22 mouse cellular contexts compared by ENCODE assay signal in the genomic region with DNA sequence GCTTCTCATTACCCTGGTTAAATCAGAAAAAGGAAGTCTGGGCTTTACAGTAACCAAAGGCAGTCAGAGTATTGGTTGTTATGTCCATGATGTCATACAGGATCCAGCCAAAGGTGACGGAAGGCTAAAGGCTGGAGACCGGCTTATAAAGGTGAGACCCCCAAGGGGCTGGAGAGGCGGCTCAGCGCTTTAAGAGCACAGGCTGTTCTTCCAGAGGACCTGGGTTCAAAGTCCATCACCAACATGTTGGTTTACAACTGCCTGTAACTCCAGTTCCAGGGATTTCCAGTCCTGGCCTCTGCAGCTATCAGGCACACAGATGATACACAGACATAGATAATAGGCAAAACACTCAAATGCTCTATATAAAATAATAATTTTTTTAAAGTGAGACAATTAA.
A peak's percentile ranks its signal among the peaks of the same experiment; 100 is the strongest.
DNase-seq lines count a peak whose midpoint lies in the region; ATAC-seq and TF ChIP-seq lines count a peak whose summit lies in the region.
"Had no signal": no experiment of that assay in that cellular context is flagged by ENCODE, and none has a peak within 500 bp of the region (broad histone marks: within the 10 kb centered on the region; RNA-seq: fewer than 3 reads in every experiment).

No protein-coding gene starts in this region.

- H3K4me1 ChIP-seq in kidney, embryonic 14.5 days (ENCODE audit: control insufficient read depth, insufficient read depth, low read length) = no peaks in the 10 kb centered on the region
- no peaks in the 10 kb centered on the region for H3K4me1 ChIP-seq in kidney, embryonic 16.5 days (ENCODE audit: insufficient read depth, low read length)
- H3K4me1 ChIP-seq in intestine, postnatal 0 days (replicated peaks; ENCODE audit: control insufficient read depth, insufficient read depth, low read length) = no peaks in the 10 kb centered on the region
- peaks cover 3% of the 10 kb centered on the region; the same call in 1 of the 2 replicates for H3K4me1 ChIP-seq in forebrain, embryonic 16.5 days (replicated peaks; ENCODE audit: control insufficient read depth, insufficient read depth, low read length)
- H3K4me1 ChIP-seq in forebrain, embryonic 12.5 days = no peaks in the 10 kb centered on the region
- H3K4me1 ChIP-seq: embryonic facial prominence, embryonic 12.5 days; embryonic facial prominence, embryonic 15.5 days; hindbrain, embryonic 12.5 days; hindbrain, embryonic 15.5 days had no signal

- TF ChIP-seq CTCF in intestine, postnatal 0 days (IDR thresholded peaks at IDR 0.05; ENCODE audit: low read depth) = no peak

- no peaks in the 10 kb centered on the region for H3K9me3 ChIP-seq in kidney, embryonic 14.5 days (ENCODE audit: control insufficient read depth, low read length)
- H3K9me3 ChIP-seq in kidney, embryonic 16.5 days (ENCODE audit: low read length) = no peaks in the 10 kb centered on the region
- no peaks in the 10 kb centered on the region for H3K9me3 ChIP-seq in intestine, postnatal 0 days (ENCODE audit: control insufficient read depth)
- H3K9me3 ChIP-seq in forebrain, embryonic 16.5 days (ENCODE audit: control insufficient read depth, low read length) = no peaks in the 10 kb centered on the region
- no peaks in the 10 kb centered on the region for H3K9me3 ChIP-seq in forebrain, embryonic 12.5 days
- H3K9me3 ChIP-seq: embryonic facial prominence, embryonic 12.5 days; embryonic facial prominence, embryonic 15.5 days; forebrain, embryonic 15.5 days; hindbrain, embryonic 12.5 days; hindbrain, embryonic 15.5 days had no signal

- no peak overlapping the region for H3K9ac ChIP-seq in kidney, embryonic 14.5 days (ENCODE audit: low read depth, low read length)
- no peak overlapping the region for H3K9ac ChIP-seq in kidney, embryonic 16.5 days (replicated peaks; ENCODE audit: low read length)
- H3K9ac ChIP-seq in intestine, postnatal 0 days (ENCODE audit: low read depth, low read length) = no peak overlapping the region
- no peak overlapping the region for H3K9ac ChIP-seq in forebrain, embryonic 16.5 days (replicated peaks; ENCODE audit: low read depth, low read length)
- H3K9ac ChIP-seq in forebrain, embryonic 12.5 days = no peak overlapping the region
- H3K9ac ChIP-seq: embryonic facial prominence, embryonic 12.5 days; embryonic facial prominence, embryonic 15.5 days; forebrain, embryonic 15.5 days; hindbrain, embryonic 12.5 days; hindbrain, embryonic 15.5 days had no signal

- H3K36me3 ChIP-seq in kidney, embryonic 14.5 days (ENCODE audit: control insufficient read depth, insufficient read depth, low read length) = peaks cover 60% of the 10 kb centered on the region
- H3K36me3 ChIP-seq in kidney, embryonic 16.5 days (ENCODE audit: insufficient read depth, low read length) = peaks cover 49% of the 10 kb centered on the region
- H3K36me3 ChIP-seq in intestine, postnatal 0 days (ENCODE audit: control insufficient read depth, insufficient read depth) = no peaks in the 10 kb centered on the region
- no peaks in the 10 kb centered on the region for H3K36me3 ChIP-seq in forebrain, embryonic 16.5 days (ENCODE audit: control insufficient read depth, insufficient read depth)
- peaks cover 32% of the 10 kb centered on the region for H3K36me3 ChIP-seq in forebrain, embryonic 12.5 days (replicated peaks)
- H3K36me3 ChIP-seq: forebrain, embryonic 15.5 days; hindbrain, embryonic 15.5 days had no signal

- DNase-seq in kidney, adult 18-20 months = peak; percentile 13
- DNase-seq in kidney, adult 11 months = no peak
- DNase-seq in large intestine, adult 2 months (ENCODE audit: low read depth, low spot score) = peak; percentile 27
- DNase-seq: adrenal gland, adult 8-10 months; adrenal gland, postnatal 25 days; cerebellum, adult 18-20 months; cerebellum, adult 9-10 months; cerebellum, postnatal 25 days; gastrocnemius, postnatal 10 days; heart, adult 11 months had no signal

- ATAC-seq in kidney, embryonic 14.5 days (ENCODE audit: low FRiP score, low TSS enrichment) = no peak
- ATAC-seq in kidney, embryonic 16.5 days (ENCODE audit: low FRiP score, low TSS enrichment) = peak; percentile 42; the same call in 1 of the 2 replicates
- ATAC-seq in intestine, postnatal 0 days = peak; percentile 57
- ATAC-seq in forebrain, embryonic 16.5 days = no peak
- ATAC-seq in forebrain, embryonic 12.5 days (ENCODE audit: low FRiP score) = no peak
- ATAC-seq: activated CD4-positive, CD25-positive, alpha-beta regulatory T cell, adult 4 months; forebrain, embryonic 15.5 days had no signal

- H3K27ac ChIP-seq in kidney, embryonic 14.5 days (ENCODE audit: low read depth, low read length) = no peak overlapping the region
- no peak overlapping the region for H3K27ac ChIP-seq in kidney, embryonic 16.5 days (ENCODE audit: low read length)
- H3K27ac ChIP-seq in intestine, postnatal 0 days (ENCODE audit: low read depth, low read length) = no peak overlapping the region
- H3K27ac ChIP-seq in forebrain, embryonic 16.5 days (ENCODE audit: low read length) = no peak overlapping the region
- no peak overlapping the region for H3K27ac ChIP-seq in forebrain, embryonic 12.5 days
- H3K27ac ChIP-seq: embryonic facial prominence, embryonic 12.5 days; embryonic facial prominence, embryonic 15.5 days; forebrain, embryonic 15.5 days; hindbrain, embryonic 12.5 days; hindbrain, embryonic 15.5 days had no signal

- no peak overlapping the region for H3K4me2 ChIP-seq in kidney, embryonic 14.5 days (replicated peaks; ENCODE audit: low read depth, low read length)
- H3K4me2 ChIP-seq in kidney, embryonic 16.5 days (replicated peaks; ENCODE audit: low read depth, low read length) = no peak overlapping the region
- no peak overlapping the region for H3K4me2 ChIP-seq in intestine, postnatal 0 days (replicated peaks; ENCODE audit: low read depth)
- no peak overlapping the region for H3K4me2 ChIP-seq in forebrain, embryonic 16.5 days (ENCODE audit: low read length)
- H3K4me2 ChIP-seq in forebrain, embryonic 12.5 days = no peak overlapping the region
- H3K4me2 ChIP-seq: embryonic facial prominence, embryonic 12.5 days; embryonic facial prominence, embryonic 15.5 days; forebrain, embryonic 15.5 days; heart, embryonic 11.5 days; hindbrain, embryonic 12.5 days; hindbrain, embryonic 15.5 days had no signal

- WGBS in kidney, embryonic 14.5 days = 86% methylated on average over 4 of the region's 4 CpGs
- WGBS in kidney, embryonic 16.5 days = 79% methylated on average over 4 of the region's 4 CpGs
- WGBS in intestine, postnatal 0 days = 48% methylated on average over 4 of the region's 4 CpGs
- 43% methylated on average over 4 of the region's 4 CpGs for WGBS in large intestine, adult 2 months
- 94% methylated on average over 4 of the region's 4 CpGs for WGBS in forebrain, embryonic 16.5 days
- 94% methylated on average over 4 of the region's 4 CpGs for WGBS in forebrain, embryonic 12.5 days

- no peak overlapping the region for H3K4me3 ChIP-seq in kidney, embryonic 14.5 days (ENCODE audit: low read length)
- H3K4me3 ChIP-seq in kidney, embryonic 16.5 days (ENCODE audit: low read length) = no peak overlapping the region
- H3K4me3 ChIP-seq in intestine, postnatal 0 days (ENCODE audit: low read depth, low read length) = no peak overlapping the region
- H3K4me3 ChIP-seq in forebrain, embryonic 16.5 days (replicated peaks; ENCODE audit: low read length) = no peak overlapping the region
- no peak overlapping the region for H3K4me3 ChIP-seq in forebrain, embryonic 12.5 days (replicated peaks)
- H3K4me3 ChIP-seq: embryonic facial prominence, embryonic 12.5 days; embryonic facial prominence, embryonic 15.5 days; forebrain, embryonic 15.5 days; hindbrain, embryonic 12.5 days; hindbrain, embryonic 15.5 days had no signal

- H3K27me3 ChIP-seq in kidney, embryonic 14.5 days (ENCODE audit: control insufficient read depth, insufficient read depth, low read length) = no peaks in the 10 kb centered on the region
- no peaks in the 10 kb centered on the region for H3K27me3 ChIP-seq in kidney, embryonic 16.5 days (ENCODE audit: insufficient read depth, low read length)
- no peaks in the 10 kb centered on the region for H3K27me3 ChIP-seq in intestine, postnatal 0 days (replicated peaks; ENCODE audit: control insufficient read depth, insufficient read depth, low read length)
- no peaks in the 10 kb centered on the region for H3K27me3 ChIP-seq in forebrain, embryonic 16.5 days (replicated peaks; ENCODE audit: control insufficient read depth, insufficient read depth, low read length)
- H3K27me3 ChIP-seq in forebrain, embryonic 12.5 days = no peaks in the 10 kb centered on the region
- H3K27me3 ChIP-seq: embryonic facial prominence, embryonic 12.5 days; embryonic facial prominence, embryonic 15.5 days; forebrain, embryonic 15.5 days; hindbrain, embryonic 12.5 days; hindbrain, embryonic 15.5 days had no signal

Comparison
In these comparisons a context has a peak if more than half of its experiments do, and no peak if none do; other contexts are left out.
1. ATAC-seq: peak in kidney, embryonic 16.5 days (single experiment) and intestine, postnatal 0 days (single experiment); none in kidney, embryonic 14.5 days (single experiment), forebrain, embryonic 16.5 days (single experiment) and forebrain, embryonic 12.5 days (single experiment).